Mouse (Mus musculus) G1E-ER4 (cell line): ENCODE data around the gene Surf6. TPM values are rescaled to one million over a fixed set of nuclear protein-coding genes. Genes with fewer than 3 reads are reported as not detected.

ENCODE experiments used
- GATA1 ChIP-seq: IDR thresholded peaks from one replicate; pipeline ENCODE4 v1.8.0; 2012; ENCODE audit warnings: low read length, inconsistent platforms
- polyA plus RNA-seq: library from polyadenylated mRNA; stranded (reverse); fragments of >175 nt; gene quantifications from 2 replicates; pipeline ENCODE4 v1.2.3, GENCODE M21; 2012

Surf6 gene
- polyA plus RNA-seq = 45.0 and 48.3 TPM in 2 replicates

GRCm38 (mm10) chr2:26902467-26903220, at the start of gene Surf6:
Gene Surf6, minus strand, starts transcription at chr2:26902879.
- TF ChIP-seq GATA1 = no peak

- TF ChIP-seq GATA1 = no peak
Measured at GRCm38 (mm10) chr2:26952193-26952592, 49.5 kb upstream of the Surf6 start.

GRCm38 (mm10) chr2:26951346-26951905, 48.7 kb upstream of the Surf6 start:
- TF ChIP-seq GATA1 = no peak

GRCm38 (mm10) chr2:26950411-26950810, 47.7 kb upstream of the Surf6 start:
- TF ChIP-seq GATA1 = no peak

- no peak for TF ChIP-seq GATA1
Measured at GRCm38 (mm10) chr2:26943253-26943652, 40.6 kb upstream of the Surf6 start.

GRCm38 (mm10) chr2:26941539-26941938, 38.9 kb upstream of the Surf6 start:
- TF ChIP-seq GATA1 = no peak

GRCm38 (mm10) chr2:26936425-26936824, 33.7 kb upstream of the Surf6 start:
- no peak for TF ChIP-seq GATA1

- no peak for TF ChIP-seq GATA1
Measured at GRCm38 (mm10) chr2:26935286-26935685, 32.6 kb upstream of the Surf6 start.

GRCm38 (mm10) chr2:26933304-26934055, 30.8 kb upstream of the Surf6 start, which contains the start of the genes Surf4 and Stkld1:
Gene Surf4, minus strand, starts transcription at chr2:26933928.
Gene Stkld1, plus strand, starts transcription at chr2:26934047.
- TF ChIP-seq GATA1 = no peak

- no peak for TF ChIP-seq GATA1
Measured at GRCm38 (mm10) chr2:26932473-26933303, 30.0 kb upstream of the Surf6 start.

- TF ChIP-seq GATA1 = no peak
Measured at GRCm38 (mm10) chr2:26930390-26930789, 27.7 kb upstream of the Surf6 start.

- TF ChIP-seq GATA1 = no peak
Measured at GRCm38 (mm10) chr2:26927745-26928476, 25.2 kb upstream of the Surf6 start.

- TF ChIP-seq GATA1 = no peak
Measured at GRCm38 (mm10) chr2:26921784-26922183, 19.1 kb upstream of the Surf6 start.

GRCm38 (mm10) chr2:26920190-26920855, 17.6 kb upstream of the Surf6 start:
- no peak for TF ChIP-seq GATA1
